Mouse (Mus musculus): Measurements from ENCODE around the gene Ugcg. TPM values are rescaled to one million over a fixed set of nuclear protein-coding genes. Genes with fewer than 3 reads are reported as not detected.

The Ugcg gene
- polyA plus RNA-seq (2017; shearing (Covaris generic)) = 165 TPM

GRCm38 (mm10) chr4:59188802-59189545 is at the start of gene Ugcg:
Gene Ugcg (plus strand): TSS chr4:59189257.

Other genes starting within 250 kb of the Ugcg start
- not detected for gene Zkscan16, start 245.6 kb upstream of the Ugcg start, polyA plus RNA-seq (2017; shearing (Covaris generic))
- 0.68 TPM for gene Ptgr1, start 202.1 kb upstream of the Ugcg start, polyA plus RNA-seq (2017; shearing (Covaris generic))
- 6.7 TPM for gene Dnajc25, start 194.2 kb upstream of the Ugcg start, polyA plus RNA-seq (2017; shearing (Covaris generic))
- 9.6 TPM for gene Gm20503, start 186.0 kb upstream of the Ugcg start, polyA plus RNA-seq (2017; shearing (Covaris generic))
- gene Gng10, start 154.2 kb upstream of the Ugcg start, polyA plus RNA-seq (2017; shearing (Covaris generic)) = 126 TPM
- gene AI481877, start 50.3 kb upstream of the Ugcg start, polyA plus RNA-seq (2017; shearing (Covaris generic)) = not detected
- 7.8 TPM for gene Susd1, start 249.4 kb downstream of the Ugcg start, polyA plus RNA-seq (2017; shearing (Covaris generic))

Data from CD4-positive, CD25-positive, alpha-beta regulatory T cell (primary cell).